Mouse (Mus musculus) cerebral cortex, adult 2 months (tissue): Measurements from ENCODE around the gene Misp.

Experiments used
- WGBS: fragments of 180-500 bp; shearing (Covaris S2); methylation state at CpG from one replicate; pipeline ENCODE4 v1.1.7; 2018; 5-methylcytosine and 5-hydroxymethylcytosine counted together

Misp gene

GRCm38 (mm10) chr10:79820782-79821181, at the start of gene Misp:
Gene Misp, plus strand, starts transcription at chr10:79820989.
- 73% methylated on average over 11 of the region's 11 CpGs for WGBS

DNA sequence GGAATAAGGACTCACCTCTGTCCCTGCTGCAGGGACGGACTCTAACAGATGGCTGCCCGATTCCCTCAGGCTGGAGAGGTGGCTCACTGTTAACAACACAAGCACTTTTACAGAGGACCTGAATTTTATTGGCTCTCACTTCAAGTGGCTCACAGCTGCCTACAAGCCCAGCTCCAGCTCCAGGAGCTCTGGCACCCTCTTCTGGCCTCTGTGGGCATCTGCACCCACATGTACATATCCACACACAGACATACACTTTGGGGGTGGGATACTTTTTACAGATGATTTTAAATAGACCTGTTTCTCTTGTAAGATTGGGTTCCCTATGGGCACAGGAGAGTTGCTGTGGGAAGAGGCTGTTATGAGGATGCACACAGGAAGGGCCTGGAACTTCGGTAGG, 48.5 kb upstream of the Misp start:
- 88% methylated on average over 3 of the region's 3 CpGs for WGBS

DNA sequence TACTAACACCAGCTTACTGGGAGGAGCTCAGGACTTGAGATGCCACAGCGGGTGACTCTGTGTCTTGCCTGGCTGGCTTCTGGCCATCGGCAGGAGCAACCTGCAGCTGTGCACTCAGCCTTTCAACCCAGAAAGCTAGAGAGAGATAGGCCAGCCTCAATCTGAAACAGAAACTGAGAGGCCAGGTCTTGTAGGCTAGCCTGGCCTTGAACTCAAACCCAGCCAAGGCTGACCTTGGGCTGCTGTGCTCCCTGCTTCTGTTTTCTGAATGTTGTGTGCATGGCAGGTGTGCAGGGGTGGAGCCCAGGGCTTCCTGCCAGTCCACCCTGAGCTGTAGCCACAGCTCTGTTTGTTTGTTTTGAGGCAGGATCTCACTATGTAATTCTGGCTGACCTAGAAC, 47.6 kb upstream of the Misp start:
- WGBS, result 92% methylated on average over 2 of the region's 2 CpGs

DNA sequence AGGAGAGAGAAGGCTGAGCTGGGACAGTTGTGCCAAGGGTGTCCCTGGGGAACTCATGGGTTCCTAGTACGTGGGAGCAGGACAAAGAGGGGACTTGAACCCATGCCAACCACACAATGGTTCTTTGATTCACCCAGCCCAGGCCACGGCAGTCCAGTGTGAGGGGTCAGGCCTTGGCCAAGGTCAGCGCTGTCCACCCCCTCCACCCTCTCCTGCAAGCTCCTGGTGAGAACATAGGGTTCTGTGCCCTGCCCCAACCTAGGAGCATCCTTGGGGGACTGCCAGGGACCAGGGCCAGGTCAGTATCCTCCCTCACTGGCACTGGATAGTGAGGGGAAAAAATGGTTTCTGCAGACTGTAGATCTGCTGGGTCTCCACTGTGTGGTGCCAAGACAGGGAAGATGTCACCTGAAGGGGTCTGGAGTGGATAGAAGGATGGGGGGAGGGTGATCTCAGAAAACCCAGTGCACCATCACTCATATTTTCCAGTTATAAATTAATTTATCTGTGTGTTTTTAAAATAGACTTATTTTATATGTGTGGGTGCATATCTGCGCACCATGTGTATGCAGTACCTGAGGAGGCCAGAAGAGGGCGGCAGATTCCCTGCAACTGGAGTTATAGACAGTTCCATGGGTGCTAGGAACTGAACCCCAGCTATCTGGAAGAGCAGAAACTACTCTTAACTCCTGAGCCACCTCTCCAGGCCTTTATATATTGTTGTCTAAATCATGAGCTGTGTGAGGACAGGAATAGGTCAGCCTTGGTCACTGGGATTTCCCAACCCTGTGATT, 46.1 kb upstream of the Misp start:
- WGBS, result 47% methylated on average over 5 of the region's 5 CpGs

GRCm38 (mm10) chr10:79777103-79777531, 43.7 kb upstream of the Misp start, which contains the start of gene Fstl3:
Gene Fstl3, plus strand, starts transcription at chr10:79777272.
- 5% methylated on average over 39 of the region's 39 CpGs for whole genome bisulfite sequencing

DNA sequence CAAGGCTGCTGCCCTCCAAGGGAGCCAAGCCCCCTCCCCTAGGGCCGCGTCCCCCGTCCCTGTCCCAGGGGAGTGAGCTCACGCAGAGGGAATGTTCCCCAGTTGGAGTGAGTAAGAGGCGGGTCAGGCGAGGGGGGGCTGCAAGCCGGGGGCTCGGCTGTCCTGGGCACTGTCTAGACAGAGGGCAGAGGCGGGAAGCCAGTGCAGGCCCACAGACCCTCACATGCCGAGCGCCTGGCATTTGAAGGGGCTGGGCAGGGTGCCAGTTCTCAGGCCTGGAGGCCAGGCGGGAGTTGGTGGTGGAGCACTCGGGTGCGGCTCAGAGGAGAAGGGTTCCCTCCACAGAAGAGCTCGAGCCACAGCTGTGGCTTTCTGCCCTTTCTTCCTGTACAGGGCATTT, 42.8 kb upstream of the Misp start:
- 27% methylated on average over 15 of the region's 15 CpGs for WGBS

- 29% methylated on average over 2 of the region's 2 CpGs for WGBS
These were observed 41.6 kb upstream of the Misp start for GRCm38 (mm10) chr10:79779193-79779592.

DNA sequence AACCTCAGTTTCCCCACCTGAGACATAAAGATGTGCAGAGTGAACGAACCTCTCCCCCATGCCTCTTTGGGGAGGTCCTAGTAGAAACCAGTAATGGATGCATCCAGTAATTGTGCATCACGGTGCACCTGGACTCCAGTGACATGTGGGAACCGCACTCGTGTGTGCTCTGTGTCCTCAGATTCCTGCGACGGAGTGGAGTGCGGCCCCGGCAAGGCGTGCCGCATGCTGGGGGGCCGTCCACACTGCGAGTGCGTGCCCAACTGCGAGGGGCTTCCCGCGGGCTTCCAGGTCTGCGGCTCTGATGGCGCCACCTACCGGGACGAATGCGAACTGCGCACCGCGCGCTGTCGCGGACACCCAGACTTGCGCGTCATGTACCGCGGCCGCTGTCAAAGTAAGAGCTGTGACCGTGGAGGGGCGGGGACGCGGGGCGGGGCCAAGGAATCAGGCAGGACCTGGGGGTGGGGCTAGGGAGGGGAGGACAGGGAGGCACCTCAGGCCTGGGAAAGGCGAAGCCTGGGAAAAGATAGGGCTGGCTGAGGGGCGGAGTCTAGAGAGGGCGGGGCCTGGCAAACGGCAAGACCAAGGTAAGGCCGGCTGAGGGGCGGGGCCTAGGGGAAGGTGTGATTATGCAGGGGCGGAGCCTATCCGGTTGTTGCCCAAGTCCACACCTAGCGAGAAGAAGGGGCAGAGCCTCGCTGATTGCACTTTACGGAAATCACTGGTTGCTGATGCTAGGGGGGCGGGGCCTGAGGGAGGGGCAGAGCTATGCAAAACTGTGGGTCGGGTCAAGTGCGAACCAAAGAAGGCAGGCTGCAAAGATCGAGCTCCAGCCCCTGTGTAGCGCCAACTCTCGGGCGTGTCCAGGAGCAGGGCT, 40.8 kb upstream of the Misp start:
- 1% methylated on average over 55 of the region's 55 CpGs for whole genome bisulfite sequencing

DNA sequence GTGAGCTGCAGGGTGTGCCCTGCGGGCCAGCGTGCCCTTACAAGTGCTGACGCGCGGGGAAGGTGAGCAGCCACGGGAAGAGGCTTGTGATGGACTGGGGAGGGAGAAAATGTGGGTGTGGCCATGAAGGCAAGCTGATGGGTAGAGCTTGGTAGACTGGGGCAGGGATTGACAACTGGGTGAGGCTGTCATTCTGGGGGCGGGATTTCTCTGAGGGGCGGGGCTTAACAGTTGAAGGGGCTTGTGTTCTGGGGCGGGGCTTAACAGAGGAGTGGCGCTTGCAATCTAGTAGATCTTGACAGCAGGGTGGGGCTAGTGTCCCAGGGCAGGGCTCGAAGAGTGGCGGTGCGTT, 40.1 kb upstream of the Misp start:
- 3% methylated on average over 13 of the region's 13 CpGs for WGBS

- WGBS, result 26% methylated on average over 21 of the region's 21 CpGs
These were observed 39.6 kb upstream of the Misp start for GRCm38 (mm10) chr10:79781139-79781538.

DNA sequence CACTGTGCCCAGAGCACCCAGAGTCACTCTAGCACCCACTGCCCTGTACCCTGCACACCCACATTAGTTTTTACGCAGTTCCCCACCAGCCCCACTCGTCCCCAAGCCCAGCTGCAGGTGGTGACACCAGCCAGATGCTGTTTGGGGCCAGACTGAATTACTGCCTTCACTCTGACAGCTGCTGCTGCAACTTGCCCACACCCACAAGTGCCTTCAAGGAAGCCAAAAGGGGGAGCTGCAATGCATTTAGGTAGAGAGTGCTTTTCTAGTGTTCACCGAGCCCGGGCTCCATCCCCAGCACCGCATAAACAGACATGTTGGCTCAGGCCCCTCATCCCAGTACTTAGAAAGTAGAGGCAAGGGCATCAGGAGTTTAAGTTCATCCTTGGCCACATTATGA, 38.8 kb upstream of the Misp start:
- WGBS, result 50% methylated on average over 5 of the region's 5 CpGs

DNA sequence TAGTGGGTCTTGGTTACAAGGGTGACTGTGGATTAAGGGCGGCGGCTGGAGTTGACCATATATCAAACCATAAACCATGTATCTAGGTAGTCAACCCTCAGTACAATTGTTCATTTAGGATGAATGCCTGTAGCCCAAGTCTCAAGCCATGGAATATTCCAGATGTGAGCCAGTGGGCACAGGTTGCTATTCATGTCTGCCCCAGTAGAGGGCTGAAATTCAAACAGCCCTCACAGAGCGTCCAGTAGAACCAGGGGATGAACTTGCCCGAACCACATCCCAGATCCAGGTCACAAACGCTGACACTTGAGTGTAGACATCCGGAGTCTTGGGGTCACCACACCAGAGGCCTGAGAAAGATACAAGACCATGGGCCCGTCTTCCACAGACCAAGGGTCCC, 37.7 kb upstream of the Misp start:
- WGBS, result 67% methylated on average over 7 of the region's 7 CpGs

GRCm38 (mm10) chr10:79783920-79784800, 36.6 kb upstream of the Misp start:
- 43% methylated on average over 27 of the region's 27 CpGs for WGBS

DNA sequence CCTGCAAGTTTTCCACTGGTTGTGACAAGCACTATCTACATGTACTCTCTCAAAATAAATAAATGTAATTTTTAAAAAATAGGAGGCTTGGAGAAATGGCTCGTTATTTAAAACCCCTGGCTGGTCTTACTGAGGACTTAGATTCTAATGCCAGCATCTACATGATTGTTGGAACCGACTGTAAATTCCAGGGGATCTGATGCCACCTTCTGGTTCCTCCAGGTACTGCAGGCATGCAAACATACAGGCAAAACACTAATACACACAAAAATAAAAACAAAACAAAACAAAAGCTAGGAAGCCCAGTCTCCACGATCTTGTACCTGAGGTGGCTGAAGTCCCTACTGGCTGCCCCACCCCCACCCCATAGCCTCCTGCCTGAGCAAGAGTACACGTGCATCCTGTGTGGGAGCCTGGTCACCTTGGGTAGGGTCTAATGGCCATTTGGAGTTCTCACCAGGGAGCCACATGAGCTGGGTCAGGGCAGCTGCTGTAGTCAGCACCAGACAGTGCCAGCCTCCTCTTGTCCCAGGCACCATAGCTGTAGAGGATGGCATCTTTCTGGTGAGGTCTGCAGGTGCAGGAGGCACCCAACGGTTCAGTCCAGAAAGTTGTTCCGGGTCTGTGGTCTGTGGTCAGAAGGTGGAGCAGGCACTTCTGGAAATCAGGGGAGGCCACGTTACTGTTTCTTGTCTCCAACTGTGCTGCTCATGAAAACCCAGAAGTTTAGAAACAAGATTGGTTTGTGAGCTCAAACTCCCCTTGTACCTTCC, 32.2 kb upstream of the Misp start:
- 40% methylated on average over 7 of the region's 7 CpGs for WGBS

DNA sequence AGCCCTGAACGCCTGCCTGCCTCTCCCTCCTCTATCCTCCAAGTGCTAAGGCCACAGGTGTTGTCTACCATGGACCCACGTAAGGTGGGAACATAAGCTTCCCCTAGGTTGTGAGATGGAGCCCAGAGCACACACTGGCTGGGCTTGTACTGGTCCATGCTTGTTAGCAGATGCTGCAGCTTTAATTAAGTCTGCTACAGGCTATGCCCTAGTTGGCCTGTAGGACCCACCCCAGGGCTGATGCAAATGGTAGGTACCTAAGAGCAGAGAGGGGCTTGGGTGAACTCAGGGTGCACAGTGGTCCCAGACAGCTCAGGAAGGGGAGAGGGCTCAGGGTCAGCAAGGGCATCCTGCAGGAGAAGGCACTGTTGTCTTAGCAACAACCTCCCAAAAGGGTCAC, 31.2 kb upstream of the Misp start:
- WGBS, result 64% methylated on average over 2 of the region's 2 CpGs

DNA sequence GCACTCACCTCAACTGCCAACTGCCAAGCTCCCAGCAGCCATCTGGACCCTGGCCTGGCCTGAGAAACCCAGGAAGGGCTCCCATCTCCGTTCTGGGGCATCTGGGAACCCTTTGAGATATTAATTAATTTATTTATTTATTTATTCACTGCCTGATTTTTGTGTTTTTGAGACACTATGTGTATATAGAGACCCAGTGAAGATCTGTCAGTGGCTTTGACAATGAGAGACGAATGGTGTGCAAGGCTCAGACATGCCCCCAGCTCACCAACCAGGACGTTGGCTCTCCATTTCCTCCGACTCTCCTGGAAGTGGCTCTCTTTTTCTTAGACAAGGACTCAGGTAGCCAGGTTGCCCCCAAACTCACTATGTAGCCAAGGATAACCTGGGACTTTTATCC, 29.9 kb upstream of the Misp start, which contains the start of gene Prss57:
TSS of gene Prss57 (minus strand) at position 101 of the 400 bp plus-strand sequence.
- WGBS, result 84% methylated on average over 4 of the region's 4 CpGs

GRCm38 (mm10) chr10:79792339-79793040, 28.3 kb upstream of the Misp start:
- 90% methylated on average over 5 of the region's 5 CpGs for WGBS

GRCm38 (mm10) chr10:79793051-79793737, 27.6 kb upstream of the Misp start, which contains the start of gene Palm:
Gene Palm, plus strand, starts transcription at chr10:79793572.
- 5% methylated on average over 51 of the region's 51 CpGs for WGBS

- WGBS, result 5% methylated on average over 37 of the region's 38 CpGs
These were observed 26.9 kb upstream of the Misp start for GRCm38 (mm10) chr10:79793738-79794490.
